Mouse (Mus musculus) brain, embryonic 14.5 days (tissue): ENCODE measurements around the gene Tuba1b. TPM values are rescaled to one million over a fixed set of nuclear protein-coding genes. Genes with fewer than 3 reads are reported as not detected.

Experiments used
- DNase-seq: peaks from one replicate; pipeline ENCODE4 v3.0.0-alpha.2; 2011; ENCODE audit warnings: low read depth
- CTCF ChIP-seq: fragments of 200-500 bp; IDR thresholded peaks from 2 replicates; pipeline ENCODE4 v1.5.1; 2012; ENCODE audit warnings: inconsistent platforms, mild to moderate bottlenecking, moderate library complexity, borderline replicate concordance; ENCODE audit not compliant: insufficient read depth, insufficient read length; ENCODE audit errors: extremely low read depth
- POLR2A ChIP-seq: fragments of 200-500 bp; IDR thresholded peaks from 2 replicates; pipeline ENCODE4 v1.6.1; 2012; ENCODE audit warnings: mild to moderate bottlenecking, inconsistent platforms, borderline replicate concordance; ENCODE audit not compliant: poor library complexity, insufficient read depth, insufficient read length, severe bottlenecking; ENCODE audit errors: extremely low read depth
- polyA plus RNA-seq: library from polyadenylated mRNA; depleted of rRNA; stranded (reverse); fragments of >200 nt; gene quantifications from 2 replicates; pipeline ENCODE4 v1.2.3, GENCODE M21; 2012; rRNA removed

The Tuba1b gene
- polyA plus RNA-seq, 1 experiment = 2,160 TPM

GRCm38 (mm10) chr15:98893940-98894745 lies 40.2 kb downstream of the Tuba1b start, which contains the start of gene Rhebl1:
Rhebl1 (minus strand) TSS chr15:98894540.
- peak; percentile 39 for DNase-seq
- no peak for TF ChIP-seq POLR2A

DNA sequence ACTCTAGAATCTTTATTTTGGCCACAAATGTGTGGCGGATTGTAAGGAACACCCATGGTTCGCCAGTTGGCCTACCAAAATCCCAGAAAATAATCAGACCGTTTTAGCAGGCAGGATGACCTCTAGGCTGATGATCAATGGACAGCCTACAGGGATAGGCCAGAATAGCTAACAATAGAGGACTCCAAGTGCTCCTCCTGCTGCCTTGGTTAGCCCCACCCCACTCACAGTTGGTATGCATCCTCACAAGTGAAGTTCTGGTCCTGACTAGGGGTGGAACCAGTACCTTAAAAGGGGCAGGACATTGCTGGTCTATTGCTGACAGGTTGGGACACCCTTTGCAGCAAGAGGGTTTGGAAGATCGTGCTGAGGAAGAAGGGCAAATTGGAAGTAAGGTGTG lies 41.3 kb downstream of the Tuba1b start:
- TF ChIP-seq CTCF = no peak
- TF ChIP-seq POLR2A = no peak
- no peak for DNase-seq

DNA sequence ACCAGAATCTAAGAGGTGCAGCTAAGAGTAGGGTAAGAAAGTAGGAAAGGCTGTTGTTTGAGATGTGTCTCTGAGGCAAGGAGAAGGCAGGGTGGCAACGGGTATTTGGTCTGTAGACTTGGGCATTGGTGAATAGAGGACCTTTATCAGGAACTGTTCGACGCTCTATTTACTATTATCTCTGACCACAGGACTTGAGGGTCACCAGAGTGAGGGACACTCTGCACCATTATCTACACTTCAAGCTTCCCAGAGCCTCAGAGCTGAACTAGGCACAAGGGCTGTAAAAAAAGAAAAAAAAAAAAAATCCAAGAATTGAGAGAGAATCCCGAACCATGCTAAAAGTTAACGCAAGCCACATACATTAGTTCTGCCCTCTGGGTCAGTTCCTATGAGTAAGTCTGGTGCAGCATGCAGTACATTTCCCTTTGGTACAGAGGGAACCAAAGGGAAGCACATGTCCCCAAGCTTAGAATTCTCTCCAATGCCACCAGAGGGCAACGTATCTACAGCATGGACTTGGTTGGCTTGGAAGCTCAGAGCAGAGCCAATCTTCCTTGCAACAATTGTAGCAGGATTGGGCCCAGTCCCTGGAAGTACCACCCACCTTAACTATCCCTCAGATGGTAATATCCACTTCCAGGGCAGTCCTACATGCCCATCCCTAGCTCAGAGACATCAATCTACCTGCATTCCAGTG lies 42.3 kb downstream of the Tuba1b start:
- DNase-seq = peak; percentile 89
- TF ChIP-seq CTCF (peak; percentile 80; the same call in 1 of the 2 replicates), POLR2A (no peak)

DNA sequence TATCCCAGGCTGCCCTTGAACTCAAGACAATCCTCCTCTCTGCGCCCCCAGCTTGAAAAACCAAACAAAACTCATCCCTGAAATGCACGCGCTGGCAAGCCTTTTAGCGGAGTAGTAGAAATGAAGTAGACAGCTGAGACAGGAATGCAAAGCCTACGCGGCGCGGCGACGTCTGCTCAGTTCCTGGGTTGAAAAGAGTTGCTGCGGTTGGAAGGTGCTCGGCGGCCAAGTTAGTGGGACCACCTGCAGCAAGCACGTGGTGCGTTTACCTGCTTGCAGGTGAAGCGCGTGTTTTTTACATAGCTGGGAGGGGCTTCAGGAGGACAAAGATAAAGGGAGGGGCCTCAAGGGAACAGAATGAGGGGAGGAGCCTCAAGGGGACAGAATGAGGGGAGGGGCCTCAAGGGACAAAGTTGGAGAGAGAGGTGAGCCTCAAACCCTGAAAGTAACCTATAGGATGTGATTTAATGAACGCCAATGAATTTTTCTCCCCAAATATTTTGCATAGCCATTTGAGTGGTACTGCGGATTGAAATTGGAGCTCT lies 43.1 kb downstream of the Tuba1b start:
- DNase-seq = no peak
- TF ChIP-seq POLR2A = no peak
- no peak for TF ChIP-seq CTCF

GRCm38 (mm10) chr15:98887526-98887925 lies 46.8 kb downstream of the Tuba1b start:
- DNase-seq = no peak
- TF ChIP-seq POLR2A (no peak), CTCF (no peak)

- TF ChIP-seq POLR2A (no peak), CTCF (no peak)
- DNase-seq = no peak
Measured at GRCm38 (mm10) chr15:98886667-98887387, 47.5 kb downstream of the Tuba1b start.

DNA sequence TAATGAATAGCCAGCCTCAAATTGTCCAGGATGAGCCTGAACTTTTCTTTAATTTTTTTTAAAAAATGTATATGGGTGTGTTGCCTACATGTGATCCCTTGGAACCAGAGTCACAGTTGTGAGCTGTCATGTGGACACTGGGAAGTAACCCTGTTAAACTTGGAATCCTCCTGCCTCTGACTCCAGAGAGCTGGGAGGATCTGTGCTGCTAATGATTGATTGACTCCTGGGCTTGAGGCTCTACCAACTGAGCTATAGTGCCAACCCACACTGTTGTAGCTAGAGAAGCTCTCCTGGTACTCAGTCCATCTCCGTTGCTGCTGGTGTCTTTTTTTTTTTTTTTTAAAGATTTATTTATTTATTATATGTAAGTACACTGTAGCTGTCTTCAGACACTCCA lies 50.3 kb downstream of the Tuba1b start:
- DNase-seq = no peak
- TF ChIP-seq POLR2A = no peak
- TF ChIP-seq CTCF = no peak

GRCm38 (mm10) chr15:98883661-98884060 lies 50.7 kb downstream of the Tuba1b start:
- DNase-seq = no peak
- TF ChIP-seq CTCF (no peak), POLR2A (no peak)

- no peak for DNase-seq
- TF ChIP-seq POLR2A = no peak
- no peak for TF ChIP-seq CTCF
Measured at GRCm38 (mm10) chr15:98881656-98882008, 52.7 kb downstream of the Tuba1b start.

Other genes starting within 250 kb of the Tuba1b start
- gene Ccdc65, start 226.4 kb downstream of the Tuba1b start, polyA plus RNA-seq = 1.7 and 3.2 TPM in 2 replicates
- 4.7 and 5.9 TPM in 2 replicates for gene Fkbp11, start 206.4 kb downstream of the Tuba1b start, polyA plus RNA-seq
- 119 and 156 TPM in 2 replicates for gene Arf3, start 171.4 kb downstream of the Tuba1b start, polyA plus RNA-seq
- 0.95 and 2.4 TPM in 2 replicates for gene Wnt10b, start 156.4 kb downstream of the Tuba1b start, polyA plus RNA-seq
- gene Wnt1, start 144.7 kb downstream of the Tuba1b start, polyA plus RNA-seq = 1.2 and 2.9 TPM in 2 replicates
- 1.8 and 2.2 TPM in 2 replicates for gene Ddn, start 125.1 kb downstream of the Tuba1b start, polyA plus RNA-seq
- gene Prkag1, start 103.0 kb downstream of the Tuba1b start, polyA plus RNA-seq = 71.8 and 85.7 TPM in 2 replicates
- 18.4 and 37.5 TPM in 2 replicates for gene Kmt2d, start 63.4 kb downstream of the Tuba1b start, polyA plus RNA-seq
- 24.6 and 40.8 TPM in 2 replicates for gene Rhebl1, start 40.0 kb downstream of the Tuba1b start, polyA plus RNA-seq
- gene Dhh, start 36.0 kb downstream of the Tuba1b start, polyA plus RNA-seq = 0.37 and 0.88 TPM in 2 replicates
- gene Lmbr1l, start 16.3 kb downstream of the Tuba1b start, polyA plus RNA-seq = 106 and 176 TPM in 2 replicates
- 136 and 183 TPM in 2 replicates for gene Gm49450, start 19.0 kb upstream of the Tuba1b start, polyA plus RNA-seq
- 11,216 and 14,471 TPM in 2 replicates for gene Tuba1a, start 19.1 kb upstream of the Tuba1b start, polyA plus RNA-seq
- gene Tuba1c, start 95.3 kb upstream of the Tuba1b start, polyA plus RNA-seq = 62.6 and 100 TPM in 2 replicates
- gene Prph, start 120.6 kb upstream of the Tuba1b start, polyA plus RNA-seq = 14.0 and 47.0 TPM in 2 replicates
- gene Troap, start 140.0 kb upstream of the Tuba1b start, polyA plus RNA-seq = 12.1 and 27.9 TPM in 2 replicates
- gene C1ql4, start 153.3 kb upstream of the Tuba1b start, polyA plus RNA-seq = 7.0 and 15.6 TPM in 2 replicates
- 0.82 and 0.92 TPM in 2 replicates for gene Dnajc22, start 158.6 kb upstream of the Tuba1b start, polyA plus RNA-seq
- 47.3 and 50.4 TPM in 2 replicates for gene Spats2, start 191.4 kb upstream of the Tuba1b start, polyA plus RNA-seq